Mouse (Mus musculus): Measurements from ENCODE around the gene Dot1l. TPM values are rescaled to one million over a fixed set of nuclear protein-coding genes. Genes with fewer than 3 reads are reported as not detected.

Gene Dot1l
- polyA plus RNA-seq, 1 experiment from 2014 or later = 7.5 TPM

GRCm38 (mm10) chr10:80784302-80784701 lies 29.3 kb downstream of the Dot1l start:
- Histone ChIP-seq H3K27me3 (ENCODE audit: control insufficient read depth, insufficient read depth, low read depth, low read length) (no peaks in the 10 kb centered on the region), H3K4me3 (ENCODE audit: low read depth, low read length) (no peak overlapping the region), H3K9ac (ENCODE audit: low read depth, low read length) (no peak overlapping the region), H3K36me3 (ENCODE audit: control insufficient read depth, insufficient read depth) (peaks cover 73% of the 10 kb centered on the region), H3K27ac (ENCODE audit: low read length) (no peak overlapping the region), H3K4me1 (ENCODE audit: control insufficient read depth, low read depth, low read length) (no peaks in the 10 kb centered on the region), H3K9me3 (replicated peaks; ENCODE audit: control insufficient read depth, low read length) (no peaks in the 10 kb centered on the region), H3K4me2 (ENCODE audit: low read depth, low read length) (no peak overlapping the region)
- ATAC-seq (ENCODE audit: low read depth) = no peak
- 96% methylated on average over 2 of the region's 2 CpGs for WGBS (ENCODE audit: insufficient replicate concordance)

GRCm38 (mm10) chr10:80784871-80785270 lies 29.9 kb downstream of the Dot1l start:
- peaks cover 77% of the 10 kb centered on the region for H3K36me3 ChIP-seq (ENCODE audit: control insufficient read depth, insufficient read depth)

GRCm38 (mm10) chr10:80785963-80786362 lies 31.0 kb downstream of the Dot1l start:
- Histone ChIP-seq H3K27me3 (ENCODE audit: control insufficient read depth, insufficient read depth, low read depth, low read length) (no peaks in the 10 kb centered on the region), H3K9me3 (replicated peaks; ENCODE audit: control insufficient read depth, low read length) (no peaks in the 10 kb centered on the region), H3K4me2 (ENCODE audit: low read depth, low read length) (no peak overlapping the region), H3K9ac (ENCODE audit: low read depth, low read length) (no peak overlapping the region), H3K27ac (ENCODE audit: low read length) (no peak overlapping the region), H3K4me3 (ENCODE audit: low read depth, low read length) (no peak overlapping the region), H3K36me3 (ENCODE audit: control insufficient read depth, insufficient read depth) (peaks cover 82% of the 10 kb centered on the region), H3K4me1 (ENCODE audit: control insufficient read depth, low read depth, low read length) (no peaks in the 10 kb centered on the region)
- WGBS (ENCODE audit: insufficient replicate concordance) = 89% methylated on average over 11 of the region's 11 CpGs
- no peak for ATAC-seq (ENCODE audit: low read depth)

More at GRCm38 (mm10) chr10:80784871-80785270, 29.9 kb downstream of the Dot1l start:
- H3K27me3 ChIP-seq (ENCODE audit: control insufficient read depth, insufficient read depth, low read depth, low read length) = no peaks in the 10 kb centered on the region
- no peak overlapping the region for H3K4me3 ChIP-seq (ENCODE audit: low read depth, low read length)
- no peaks in the 10 kb centered on the region for H3K9me3 ChIP-seq (replicated peaks; ENCODE audit: control insufficient read depth, low read length)
- WGBS (ENCODE audit: insufficient replicate concordance) = 90% methylated on average over 12 of the region's 12 CpGs
- H3K27ac ChIP-seq (ENCODE audit: low read length) = no peak overlapping the region
- H3K9ac ChIP-seq (ENCODE audit: low read depth, low read length) = no peak overlapping the region
- H3K4me1 ChIP-seq (ENCODE audit: control insufficient read depth, low read depth, low read length) = no peaks in the 10 kb centered on the region
- H3K4me2 ChIP-seq (ENCODE audit: low read depth, low read length) = no peak overlapping the region
- ATAC-seq (ENCODE audit: low read depth) = no peak

GRCm38 (mm10) chr10:80787517-80787916 lies 32.5 kb downstream of the Dot1l start:
- Histone ChIP-seq H3K4me1 (ENCODE audit: control insufficient read depth, low read depth, low read length) (no peaks in the 10 kb centered on the region), H3K4me3 (ENCODE audit: low read depth, low read length) (no peak overlapping the region), H3K36me3 (ENCODE audit: control insufficient read depth, insufficient read depth) (peaks cover 86% of the 10 kb centered on the region), H3K27me3 (ENCODE audit: control insufficient read depth, insufficient read depth, low read depth, low read length) (no peaks in the 10 kb centered on the region), H3K27ac (ENCODE audit: low read length) (no peak overlapping the region), H3K9ac (ENCODE audit: low read depth, low read length) (no peak overlapping the region), H3K9me3 (replicated peaks; ENCODE audit: control insufficient read depth, low read length) (no peaks in the 10 kb centered on the region), H3K4me2 (ENCODE audit: low read depth, low read length) (no peak overlapping the region)
- WGBS (ENCODE audit: insufficient replicate concordance) = 67% methylated on average over 2 of the region's 2 CpGs
- ATAC-seq (ENCODE audit: low read depth) = no peak

GRCm38 (mm10) chr10:80790761-80791404 lies 35.9 kb downstream of the Dot1l start:
- Histone ChIP-seq H3K9ac (ENCODE audit: low read depth, low read length) (no peak overlapping the region), H3K4me1 (ENCODE audit: control insufficient read depth, low read depth, low read length) (peaks cover under 1% of the 10 kb centered on the region; the same call in 1 of the 2 replicates), H3K4me2 (ENCODE audit: low read depth, low read length) (no peak overlapping the region), H3K9me3 (replicated peaks; ENCODE audit: control insufficient read depth, low read length) (no peaks in the 10 kb centered on the region), H3K27ac (ENCODE audit: low read length) (no peak overlapping the region), H3K4me3 (ENCODE audit: low read depth, low read length) (no peak overlapping the region), H3K27me3 (ENCODE audit: control insufficient read depth, insufficient read depth, low read depth, low read length) (no peaks in the 10 kb centered on the region), H3K36me3 (ENCODE audit: control insufficient read depth, insufficient read depth) (peaks cover 77% of the 10 kb centered on the region)
- ATAC-seq (ENCODE audit: low read depth) = no peak
- 83% methylated on average over 19 of the region's 19 CpGs for whole genome bisulfite sequencing (ENCODE audit: insufficient replicate concordance)

GRCm38 (mm10) chr10:80791476-80792174 lies 36.6 kb downstream of the Dot1l start:
- Histone ChIP-seq H3K9me3 (replicated peaks; ENCODE audit: control insufficient read depth, low read length) (no peaks in the 10 kb centered on the region), H3K9ac (ENCODE audit: low read depth, low read length) (no peak overlapping the region), H3K27me3 (ENCODE audit: control insufficient read depth, insufficient read depth, low read depth, low read length) (no peaks in the 10 kb centered on the region), H3K4me2 (ENCODE audit: low read depth, low read length) (no peak overlapping the region), H3K4me3 (ENCODE audit: low read depth, low read length) (no peak overlapping the region), H3K4me1 (ENCODE audit: control insufficient read depth, low read depth, low read length) (peaks cover 8% of the 10 kb centered on the region), H3K27ac (ENCODE audit: low read length) (no peak overlapping the region), H3K36me3 (ENCODE audit: control insufficient read depth, insufficient read depth) (peaks cover 78% of the 10 kb centered on the region)
- no peak for ATAC-seq (ENCODE audit: low read depth)
- WGBS (ENCODE audit: insufficient replicate concordance) = 75% methylated on average over 33 of the region's 33 CpGs

GRCm38 (mm10) chr10:80792175-80793032 lies 37.4 kb downstream of the Dot1l start:
- H3K4me2 ChIP-seq (ENCODE audit: low read depth, low read length) = no peak overlapping the region
- no peak overlapping the region for H3K9ac ChIP-seq (ENCODE audit: low read depth, low read length)
- ATAC-seq (ENCODE audit: low read depth) = no peak
- H3K9me3 ChIP-seq (replicated peaks; ENCODE audit: control insufficient read depth, low read length) = no peaks in the 10 kb centered on the region
- 57% methylated on average over 41 of the region's 41 CpGs for WGBS (ENCODE audit: insufficient replicate concordance)
- H3K27ac ChIP-seq (ENCODE audit: low read length) = no peak overlapping the region
- peaks cover 73% of the 10 kb centered on the region for H3K36me3 ChIP-seq (ENCODE audit: control insufficient read depth, insufficient read depth)
- no peaks in the 10 kb centered on the region for H3K27me3 ChIP-seq (ENCODE audit: control insufficient read depth, insufficient read depth, low read depth, low read length)
- H3K4me3 ChIP-seq (ENCODE audit: low read depth, low read length) = no peak overlapping the region
- H3K4me1 ChIP-seq (ENCODE audit: control insufficient read depth, low read depth, low read length) = peaks cover 15% of the 10 kb centered on the region

GRCm38 (mm10) chr10:80793033-80793784 lies 38.2 kb downstream of the Dot1l start:
- 85% methylated on average over 13 of the region's 13 CpGs for WGBS (ENCODE audit: insufficient replicate concordance)
- ATAC-seq (ENCODE audit: low read depth) = no peak

More at GRCm38 (mm10) chr10:80793033-80793784, 38.2 kb downstream of the Dot1l start:
- Histone ChIP-seq H3K9ac (ENCODE audit: low read depth, low read length) (no peak overlapping the region), H3K4me3 (ENCODE audit: low read depth, low read length) (no peak overlapping the region), H3K36me3 (ENCODE audit: control insufficient read depth, insufficient read depth) (peaks cover 65% of the 10 kb centered on the region), H3K4me2 (ENCODE audit: low read depth, low read length) (no peak overlapping the region), H3K4me1 (ENCODE audit: control insufficient read depth, low read depth, low read length) (peaks cover 15% of the 10 kb centered on the region), H3K27ac (ENCODE audit: low read length) (no peak overlapping the region), H3K9me3 (replicated peaks; ENCODE audit: control insufficient read depth, low read length) (no peaks in the 10 kb centered on the region), H3K27me3 (ENCODE audit: control insufficient read depth, insufficient read depth, low read depth, low read length) (no peaks in the 10 kb centered on the region)

Data from liver, embryonic 16.5 days (tissue).